Mouse (Mus musculus) layer of hippocampus, adult 9-11 months (tissue): ENCODE results near the gene BC034090.
"Not testable (repeated sequence)": the region's sequence is repeated elsewhere in the genome, so short reads cannot be mapped to it uniquely, and the experiment has no call there.

ENCODE experiments used
- DNase-seq: peaks from one replicate; pipeline ENCODE4 v3.0.0; 2022

The BC034090 gene

GRCm38 (mm10) chr1:155178192-155178924, 65.9 kb downstream of the BC034090 start:
- DNase-seq = no peak

- no peak for DNase-seq
Measured at GRCm38 (mm10) chr1:155174424-155174823, 69.8 kb downstream of the BC034090 start.

- not testable (repeated sequence) for DNase-seq
Measured at GRCm38 (mm10) chr1:155173644-155174016, 70.6 kb downstream of the BC034090 start.

GRCm38 (mm10) chr1:155172895-155173643, 71.2 kb downstream of the BC034090 start:
- DNase-seq = no peak

GRCm38 (mm10) chr1:155169935-155170334, 74.3 kb downstream of the BC034090 start:
- no peak for DNase-seq

DNA sequence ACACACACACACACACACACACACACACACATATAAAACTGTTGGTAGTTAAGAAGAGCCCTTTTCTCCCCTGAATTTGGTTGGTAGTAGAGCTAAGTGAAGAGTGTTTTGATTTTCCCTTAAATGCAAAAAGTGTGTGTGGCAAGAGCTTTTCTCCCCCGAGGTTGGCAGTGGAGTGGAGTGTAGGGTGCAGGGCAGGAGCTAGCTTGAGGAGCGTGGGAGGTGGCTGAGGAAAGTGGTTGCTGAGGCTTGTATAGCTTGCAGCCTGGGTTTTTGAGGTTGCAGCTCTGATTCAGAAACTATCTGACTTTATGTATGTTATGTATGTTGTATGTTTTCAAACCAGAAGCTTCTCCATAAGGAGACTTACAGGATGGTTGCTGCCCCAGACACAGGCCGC, 76.8 kb downstream of the BC034090 start:
- no peak for DNase-seq
